Mouse (Mus musculus): ENCODE results near the gene Piezo1.
A peak's percentile ranks its signal among the peaks of the same experiment; 100 is the strongest.

Gene Piezo1

DNA sequence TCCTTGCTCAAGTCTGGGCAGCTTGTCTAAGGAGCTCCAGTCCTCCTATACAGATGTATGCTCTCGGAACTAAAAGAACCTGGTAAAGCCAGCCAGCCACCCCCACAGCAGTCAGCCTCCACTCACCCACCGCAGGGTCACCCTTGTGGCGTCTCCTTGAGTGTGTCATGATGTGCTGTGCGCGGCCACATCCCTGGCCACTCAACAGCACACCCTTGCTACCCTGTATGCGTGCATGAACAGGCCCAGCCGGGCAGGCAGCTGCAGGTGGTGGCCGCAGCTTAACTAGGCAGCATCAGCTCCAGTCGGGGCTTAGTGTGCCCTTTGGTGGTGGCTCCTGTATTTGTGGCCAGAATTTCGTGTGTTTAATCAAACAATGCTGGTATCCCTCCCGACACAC is 94.0 kb downstream of the Piezo1 start:
- DNase-seq (ENCODE audit: low read depth, low spot score), result no peak

DNA sequence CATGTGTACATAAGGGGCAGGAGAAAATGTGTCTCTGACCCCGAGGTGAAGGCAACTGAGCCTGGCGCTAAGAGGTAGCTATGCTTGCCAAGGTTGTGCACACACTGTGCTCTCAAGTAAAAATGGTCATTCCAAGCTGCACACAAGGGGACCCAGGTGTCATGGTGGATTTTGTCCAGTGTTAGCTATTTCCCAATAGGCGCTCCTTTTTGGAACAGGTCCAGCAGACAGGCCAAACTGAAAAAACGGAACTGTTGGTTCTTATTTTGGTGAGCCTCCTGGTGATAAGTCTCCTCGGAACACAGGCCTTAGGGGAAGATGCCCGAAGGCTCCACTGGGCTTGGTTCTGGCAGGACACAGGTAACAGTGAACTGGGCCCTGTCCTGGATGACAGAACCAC is 96.7 kb downstream of the Piezo1 start:
- DNase-seq (ENCODE audit: low read depth, low spot score), result no peak

DNA sequence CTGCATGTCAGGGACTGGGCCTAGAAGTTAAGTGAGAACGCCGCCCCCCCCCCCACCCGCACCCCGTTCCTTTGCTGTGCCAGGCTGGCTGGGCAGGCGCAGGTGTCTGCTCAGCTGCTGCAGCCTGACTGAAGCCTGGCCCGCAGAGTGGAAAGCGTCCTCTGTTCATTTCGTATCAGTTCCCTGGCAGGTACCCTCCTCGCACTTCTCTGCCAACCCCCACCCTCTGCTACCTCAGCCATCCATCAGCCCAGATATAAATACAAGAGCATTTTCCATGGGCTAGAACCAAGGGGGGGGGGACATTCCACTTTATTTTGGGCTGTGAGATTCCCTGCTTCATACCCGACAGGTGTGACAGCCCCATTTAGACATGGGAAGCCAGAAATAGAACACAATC is 99.0 kb downstream of the Piezo1 start:
- no peak for DNase-seq (ENCODE audit: low read depth, low spot score)

DNA sequence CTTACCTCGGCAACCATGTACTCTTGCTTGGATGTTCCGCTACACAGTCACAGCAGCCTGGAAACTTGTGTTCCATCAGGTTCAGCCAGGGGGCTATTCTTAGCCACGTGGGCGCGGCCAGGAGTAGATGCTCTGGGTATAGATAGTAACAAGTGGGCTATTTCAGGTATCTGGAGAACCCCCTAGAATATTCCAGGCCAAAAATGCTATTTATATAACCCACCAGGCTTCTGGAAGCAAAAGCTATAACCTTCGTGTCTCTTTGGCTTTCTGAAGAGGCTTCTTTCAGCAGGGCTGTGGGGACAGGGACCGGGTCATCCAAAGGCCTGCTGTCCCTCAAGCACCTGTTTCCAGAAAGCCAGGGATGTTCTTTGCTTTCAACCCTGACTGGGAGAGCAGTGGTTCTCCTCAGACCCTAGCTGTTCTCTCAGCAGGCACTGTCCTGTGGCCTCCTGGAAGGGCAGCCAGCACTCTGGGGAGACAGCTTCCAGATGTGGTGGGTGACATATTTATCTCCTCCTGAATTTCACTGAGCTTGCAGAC is 99.9 kb downstream of the Piezo1 start:
- no peak for DNase-seq (ENCODE audit: low read depth, low spot score)

DNA sequence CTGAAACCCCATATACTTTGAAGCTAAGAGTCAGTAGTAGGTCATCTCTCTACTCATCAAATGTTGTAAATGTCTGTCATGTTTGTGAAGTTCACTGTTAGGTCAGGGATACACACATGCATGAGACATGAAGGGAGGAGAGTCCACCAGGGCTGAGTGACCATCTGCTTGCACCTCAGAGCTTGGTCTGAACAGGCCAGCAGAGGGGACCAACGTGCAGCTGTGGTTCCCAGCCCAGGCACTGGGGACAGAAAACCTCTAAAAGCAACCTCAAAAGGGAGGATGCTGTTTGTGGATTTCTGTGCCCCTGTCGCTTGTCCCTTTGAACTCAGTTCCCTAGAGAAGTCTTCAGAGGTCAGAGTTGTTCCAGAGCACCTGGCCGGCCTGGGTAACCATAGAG is 105.9 kb downstream of the Piezo1 start:
- DNase-seq (ENCODE audit: low read depth, low spot score), result no peak

DNA sequence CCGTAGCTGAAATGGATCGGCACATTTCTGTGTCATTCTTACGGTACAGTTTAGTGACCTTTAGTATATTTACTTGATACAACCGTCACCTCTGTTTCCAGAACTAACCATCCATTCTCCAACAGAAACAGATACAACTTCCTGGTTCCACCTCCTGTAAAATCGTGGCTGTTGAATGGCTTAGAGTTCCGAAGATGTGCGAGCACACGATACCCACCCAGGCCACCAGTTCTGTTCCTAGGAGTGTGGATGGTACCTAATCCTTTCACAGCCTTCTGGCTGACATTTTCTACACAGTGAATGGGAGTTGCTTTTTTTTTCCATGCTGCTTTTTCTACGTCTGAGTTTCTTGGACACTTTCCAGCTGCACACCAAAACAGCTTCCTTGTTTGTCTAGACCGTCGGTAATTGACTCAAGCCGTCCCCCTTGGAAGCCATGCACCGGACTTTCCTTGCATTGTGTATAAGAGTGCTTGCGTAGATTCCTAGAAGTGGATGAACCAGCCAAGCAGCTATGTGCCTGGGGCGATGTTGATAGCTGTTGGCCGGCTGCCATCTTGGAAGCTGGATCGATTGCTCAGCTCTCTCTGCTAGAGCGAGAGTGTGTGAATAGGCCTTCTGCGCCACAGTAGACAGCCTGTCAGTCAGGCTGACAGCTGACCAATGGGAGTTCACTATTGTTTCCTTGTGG is 106.9 kb downstream of the Piezo1 start:
- DNase-seq (ENCODE audit: low read depth, low spot score), result peak; percentile 92

DNA sequence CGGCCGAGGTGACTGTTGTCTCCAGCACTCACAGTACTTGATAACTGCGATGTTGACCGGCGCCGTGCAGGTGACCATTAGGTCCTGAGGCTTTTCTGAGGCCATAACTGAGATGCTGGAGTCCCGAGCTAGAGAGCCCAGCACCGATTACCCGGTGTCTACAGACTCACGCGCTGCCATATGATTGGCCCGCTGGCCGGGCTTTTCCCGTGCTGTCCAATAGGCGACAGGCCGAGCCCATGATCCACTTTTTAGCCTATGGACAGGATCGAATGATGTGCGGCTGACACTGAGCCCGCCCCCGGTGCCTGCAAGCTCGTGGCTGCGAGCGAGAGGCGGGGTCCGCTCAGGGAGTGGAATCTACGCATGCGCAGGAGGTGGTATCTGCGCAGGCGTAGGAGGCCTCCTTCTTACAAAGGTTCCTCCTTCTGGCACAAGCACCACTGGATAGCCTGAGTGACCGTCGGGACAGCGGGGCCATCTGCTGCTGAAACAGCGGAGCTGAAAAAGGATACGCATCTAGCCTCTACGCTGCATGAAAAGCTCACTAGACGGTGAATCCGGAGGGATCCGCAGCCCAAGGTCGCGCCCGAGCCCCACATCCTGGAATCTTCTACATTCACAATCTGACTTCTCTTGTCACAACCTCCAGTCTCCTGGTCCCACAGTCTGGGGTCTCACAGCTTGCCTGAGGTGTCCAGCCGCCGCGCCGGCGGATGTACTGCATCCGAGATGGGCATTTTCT is 107.7 kb downstream of the Piezo1 start, which contains the start of gene Mvd:
Gene Mvd, minus strand, starts transcription at position 161 of the 745 bp plus-strand sequence.
- peak; percentile 100 for DNase-seq (ENCODE audit: low read depth, low spot score)

DNA sequence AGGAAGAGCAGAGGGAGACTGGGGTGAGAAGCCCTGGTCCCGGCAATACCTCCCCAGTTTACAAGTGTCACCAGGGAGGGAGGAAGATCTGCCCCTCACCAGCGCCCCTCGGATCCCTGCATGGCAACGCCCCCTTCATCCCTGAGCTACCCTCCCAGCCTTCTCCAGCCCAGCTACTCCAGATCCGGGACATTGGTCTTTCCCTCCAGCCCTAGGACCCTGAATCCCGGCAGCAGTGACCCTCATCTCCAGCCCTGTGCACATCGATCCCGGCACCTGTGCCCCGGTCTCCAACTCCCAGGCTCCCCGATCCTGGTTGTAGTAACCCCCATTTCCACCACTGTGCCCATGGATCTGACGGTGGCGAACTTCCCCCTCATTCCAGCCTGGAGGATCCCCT is 108.3 kb downstream of the Piezo1 start:
- DNase-seq (ENCODE audit: low read depth, low spot score), result no peak

DNA sequence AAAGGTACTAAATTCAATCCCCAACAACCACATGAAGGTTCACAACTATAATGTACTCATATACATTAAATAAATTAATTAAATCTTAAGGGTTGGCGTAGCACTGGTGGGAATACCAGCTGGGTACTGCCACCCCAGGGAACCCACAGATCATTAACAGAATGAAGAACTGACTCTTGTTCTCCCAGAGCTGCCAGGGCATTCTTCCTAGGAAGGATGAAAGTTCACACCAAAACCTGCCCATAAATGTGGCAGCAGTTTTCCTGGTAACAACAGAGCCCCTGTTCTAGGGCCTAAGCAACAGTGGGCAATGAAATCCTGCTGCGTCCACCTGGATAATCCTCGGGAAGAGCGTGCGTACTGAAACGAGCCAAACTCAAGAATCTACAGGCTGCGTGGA is 108.8 kb downstream of the Piezo1 start:
- DNase-seq (ENCODE audit: low read depth, low spot score), result no peak

DNA sequence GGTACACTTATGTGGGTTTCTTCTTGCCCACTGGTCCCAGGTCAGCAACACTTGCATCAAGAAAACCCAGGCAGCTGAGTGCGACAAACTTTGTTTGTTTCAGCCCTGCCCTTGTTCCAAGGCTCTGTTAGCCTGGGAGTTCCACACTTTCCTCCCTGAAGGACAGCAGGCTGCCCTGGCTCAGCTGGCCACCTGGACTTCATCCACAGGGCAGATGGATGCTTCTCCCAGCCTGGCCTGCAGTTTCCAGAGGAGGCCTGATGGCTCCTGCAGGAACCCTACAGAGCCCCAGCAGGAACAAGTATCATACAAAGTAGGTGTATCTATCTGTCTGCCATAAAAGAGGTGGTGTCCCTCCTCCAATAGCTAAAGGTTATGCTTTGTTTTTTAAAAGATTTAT is 109.8 kb downstream of the Piezo1 start:
- no peak for DNase-seq (ENCODE audit: low read depth, low spot score)

DNA sequence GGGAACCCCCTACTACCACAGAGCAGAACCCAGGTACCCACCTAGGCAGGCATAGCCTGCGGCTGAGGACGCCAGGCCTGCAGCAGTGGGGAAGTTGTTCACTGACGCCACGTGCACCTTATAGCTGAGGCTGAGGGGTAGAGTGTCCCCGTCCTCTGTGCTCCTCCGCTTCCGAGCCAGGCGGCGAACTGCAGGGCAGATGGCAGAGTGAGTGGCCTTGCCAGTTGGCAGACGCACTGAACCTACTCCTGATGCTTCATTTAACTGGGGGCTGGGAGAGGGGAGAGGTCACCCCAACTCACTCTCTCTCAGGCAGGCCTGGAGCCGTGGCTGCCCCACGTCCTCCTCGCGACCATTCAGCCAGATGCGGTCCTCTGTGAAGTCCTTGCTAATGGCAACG is 111.8 kb downstream of the Piezo1 start:
- DNase-seq (ENCODE audit: low read depth, low spot score), result no peak

DNA sequence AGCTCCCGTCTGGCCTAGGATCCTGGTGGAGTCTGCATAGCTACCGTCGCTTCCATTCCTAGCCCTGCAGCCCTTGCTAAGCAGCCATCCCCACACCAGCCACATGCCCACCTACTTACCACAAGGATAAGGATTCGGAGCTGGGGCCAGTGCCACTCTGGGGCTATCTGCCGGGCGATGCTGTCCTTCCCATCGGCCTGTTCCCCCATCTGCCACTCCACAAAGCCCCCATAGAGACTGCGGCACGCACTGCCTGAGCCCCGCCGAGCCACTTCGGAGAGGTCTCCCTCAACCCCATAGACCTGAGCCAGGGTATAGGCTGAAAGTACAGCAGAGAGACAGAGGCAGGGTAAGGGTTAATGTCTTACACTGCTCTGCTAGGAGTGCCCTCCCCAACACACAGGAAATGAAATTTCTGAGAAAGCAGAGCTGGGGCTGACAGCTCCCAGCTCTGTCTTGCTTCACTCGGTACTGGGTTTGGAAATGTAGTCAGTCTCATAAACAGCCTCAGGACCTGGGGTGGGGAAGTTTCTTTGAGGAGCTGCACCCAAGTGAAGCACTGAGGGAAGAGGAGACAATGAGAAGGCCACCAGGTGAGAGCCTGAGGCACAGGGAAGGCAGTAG is 113.3 kb downstream of the Piezo1 start:
- DNase-seq (ENCODE audit: low read depth, low spot score), result no peak

DNA sequence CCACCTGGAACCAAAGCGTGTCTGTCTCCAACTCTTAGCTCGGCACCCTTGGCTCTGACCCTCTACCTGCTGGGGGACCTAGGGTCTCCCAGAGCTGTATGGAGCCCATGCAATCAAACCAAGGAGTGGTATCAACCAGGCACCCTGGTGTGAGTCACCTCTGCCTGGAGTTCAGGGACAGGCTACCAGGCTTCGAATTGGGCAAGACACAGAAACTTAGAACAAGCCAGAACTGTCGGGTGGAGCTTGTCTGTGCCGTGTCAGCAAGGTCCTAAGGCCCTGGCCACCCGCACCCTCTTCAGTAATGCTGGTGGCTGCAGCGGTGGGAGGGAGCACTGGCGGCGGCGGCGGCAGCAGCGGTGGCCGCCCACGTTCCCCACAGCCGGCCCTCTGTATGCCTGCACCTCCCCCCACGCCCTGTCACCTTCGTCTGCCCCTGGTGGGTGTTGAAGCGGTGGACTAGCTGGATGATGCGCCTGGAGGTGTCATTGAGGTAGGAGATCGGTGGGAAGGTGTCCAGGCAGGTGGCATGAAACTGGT is 114.5 kb downstream of the Piezo1 start:
- DNase-seq (ENCODE audit: low read depth, low spot score), result no peak

DNA sequence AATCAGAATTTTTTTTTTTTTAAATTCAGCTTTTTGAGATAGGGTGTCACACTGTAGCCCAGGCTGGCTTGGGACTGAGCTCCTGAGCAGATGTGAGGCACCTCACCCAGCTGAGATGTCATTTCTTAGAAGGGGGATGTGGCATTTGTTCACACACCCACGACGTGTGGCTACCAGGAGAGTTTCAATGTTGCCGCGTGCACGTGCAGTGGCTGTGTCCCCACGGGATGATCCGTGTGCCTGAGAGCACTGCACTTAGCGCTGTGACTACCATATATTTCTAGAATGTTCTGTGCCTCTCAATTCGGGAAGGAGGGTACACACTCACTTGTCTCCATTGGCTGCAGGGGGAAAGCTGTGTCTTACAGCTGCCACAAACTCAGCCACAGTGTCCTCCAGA is 115.0 kb downstream of the Piezo1 start:
- DNase-seq (ENCODE audit: low read depth, low spot score), result no peak

DNA sequence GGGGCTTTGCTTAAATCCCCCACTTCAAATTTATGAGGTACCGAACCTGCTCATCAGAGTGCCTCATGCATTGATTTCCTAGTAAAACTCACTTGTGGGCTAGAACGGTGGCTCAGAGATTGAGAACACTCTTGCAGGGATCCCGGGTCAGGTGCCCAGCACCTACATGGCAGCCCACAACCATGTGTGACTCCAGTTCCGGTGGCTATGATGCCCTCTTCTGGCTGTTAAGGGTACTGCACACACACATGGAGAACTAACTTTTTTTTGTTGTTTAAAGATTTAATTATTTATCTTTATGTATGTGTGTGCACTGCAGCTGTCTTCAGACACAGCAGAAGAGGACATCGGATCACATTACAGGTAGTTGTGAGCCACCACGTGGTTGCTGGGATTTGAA is 115.8 kb downstream of the Piezo1 start:
- DNase-seq (ENCODE audit: low read depth, low spot score), result peak; percentile 66

DNA sequence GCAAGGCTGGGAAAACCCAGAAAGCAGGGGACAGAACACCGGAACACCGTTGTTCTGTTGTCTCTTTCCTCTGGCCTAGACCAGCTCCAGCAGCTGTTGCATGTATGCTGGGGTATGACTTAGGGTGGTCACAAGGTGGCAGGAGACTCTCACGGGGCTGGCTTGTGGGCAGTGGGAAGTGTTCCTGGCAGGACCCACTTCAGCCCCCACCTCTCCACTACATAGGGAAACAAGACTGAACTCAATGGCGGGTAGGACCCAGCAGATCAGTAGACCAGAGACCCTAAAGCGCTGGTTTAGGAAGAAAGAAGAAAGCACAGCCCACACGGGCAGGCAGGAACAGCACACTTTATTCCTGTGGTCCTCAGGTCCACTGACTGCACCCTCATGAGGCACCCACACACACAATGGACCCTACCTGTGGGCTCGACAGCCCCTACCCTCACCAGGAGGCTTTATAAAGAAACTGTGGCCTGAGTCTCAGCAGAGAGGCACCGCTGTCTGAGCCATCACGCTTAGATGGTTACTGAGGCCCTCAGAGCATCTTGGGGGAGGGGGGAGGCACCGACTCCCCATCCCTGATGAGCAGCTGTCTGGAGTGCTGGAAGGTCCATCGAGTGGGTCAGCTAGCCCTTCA is 117.7 kb downstream of the Piezo1 start:
- peak; percentile 67 for DNase-seq (ENCODE audit: low read depth, low spot score)

DNA sequence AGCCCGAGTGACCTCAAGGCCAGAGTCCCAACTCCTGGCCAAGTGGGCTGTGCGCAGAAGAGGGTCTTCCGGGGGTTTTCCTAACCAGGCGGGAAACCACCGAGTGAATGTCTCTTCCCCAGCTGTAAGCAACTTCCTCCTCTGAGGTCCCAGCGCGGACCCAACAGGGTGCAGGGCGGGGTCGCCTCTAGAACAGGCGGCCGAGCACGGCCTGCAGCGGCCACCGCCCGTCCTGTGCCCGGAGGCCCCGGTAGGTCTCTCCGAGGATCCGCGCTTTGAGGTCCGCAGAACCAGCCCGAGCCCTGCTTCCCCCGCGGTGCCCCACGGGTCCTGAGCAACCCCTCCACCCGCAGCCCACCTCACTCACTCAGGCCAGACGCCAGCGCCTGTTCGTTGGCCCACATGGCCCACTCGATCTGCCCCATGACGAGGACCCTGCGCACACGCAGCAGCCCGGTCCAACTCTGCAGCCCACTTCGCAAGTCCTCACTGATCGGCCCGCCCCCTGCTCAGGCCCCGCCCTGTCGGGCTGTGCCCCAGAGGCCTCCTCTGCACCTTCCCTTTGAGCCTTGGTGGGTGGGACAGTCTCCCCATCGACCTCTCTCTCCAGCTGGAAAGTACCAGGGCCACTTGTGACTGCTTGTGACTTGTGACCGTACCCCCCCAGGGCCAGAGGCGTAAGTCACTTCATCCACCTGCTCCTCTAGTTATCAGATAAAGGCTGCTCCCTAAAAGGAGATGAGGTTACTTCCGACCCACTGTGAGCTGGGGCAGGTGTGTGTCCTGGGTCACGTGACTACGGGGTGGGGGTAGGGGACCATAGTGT is 118.5 kb downstream of the Piezo1 start, which contains the start of gene Cyba:
Gene Cyba, minus strand, starts transcription at position 488 of the 826 bp plus-strand sequence.
- peak; percentile 69 for DNase-seq (ENCODE audit: low read depth, low spot score)

All from ES-CJ7 (cell line).